ENCODE assay signal across 8 mouse cellular contexts in genomic region chr8:46151202-46152062, GRCm38 (mm10). TPM values are rescaled to one million over a fixed set of nuclear protein-coding genes. Genes with fewer than 3 reads are reported as not detected.
A peak's percentile ranks its signal among the peaks of the same experiment; 100 is the strongest.
DNase-seq lines count a peak whose midpoint lies in the region; ATAC-seq and TF ChIP-seq lines count a peak whose summit lies in the region.

TSS of gene Cfap97 (plus strand) at chr8:46151771.

- peak; percentile 21 for DNase-seq in ovary, postnatal 10 days (ENCODE audit: low spot score)
- no peak for DNase-seq in ovary, adult 18-20 months (ENCODE audit: low spot score)
- DNase-seq in embryo, embryonic 10.5 days (ENCODE audit: low spot score) = peak; percentile 59
- peak; percentile 46 to 64 for DNase-seq in gastrocnemius, postnatal 4 days (ENCODE audit: low spot score in 2 of 2)
- DNase-seq in midbrain, postnatal 0 days (ENCODE audit: low spot score) = peak; percentile 47
- DNase-seq in splenic B cell, adult 2 months (ENCODE audit: low read depth, low spot score) = peak; percentile 40

- no peaks in the 10 kb centered on the region for H3K9me3 ChIP-seq in intestine, embryonic 15.5 days
- no peaks in the 10 kb centered on the region for H3K9me3 ChIP-seq in limb, embryonic 15.5 days
- H3K9me3 ChIP-seq in midbrain, postnatal 0 days (ENCODE audit: low read length) = no peaks in the 10 kb centered on the region

- peak within 1 kb of the TSS; percentile 94 for H3K4me2 ChIP-seq in intestine, embryonic 15.5 days (replicated peaks)
- H3K4me2 ChIP-seq in limb, embryonic 15.5 days = peak within 1 kb of the TSS; percentile 78
- peak within 1 kb of the TSS; percentile 91 for H3K4me2 ChIP-seq in midbrain, postnatal 0 days (ENCODE audit: low read depth, low read length, poor library complexity, severe bottlenecking)

- peak within 1 kb of the TSS; percentile 22; the same call in 1 of the 2 replicates for H3K27ac ChIP-seq in intestine, embryonic 15.5 days
- H3K27ac ChIP-seq in limb, embryonic 15.5 days = peak within 1 kb of the TSS; percentile 64
- H3K27ac ChIP-seq in midbrain, postnatal 0 days (ENCODE audit: low read depth, low read length) = peak within 1 kb of the TSS; percentile 78

- H3K9ac ChIP-seq in intestine, embryonic 15.5 days = peak within 1 kb of the TSS; percentile 76
- H3K9ac ChIP-seq in limb, embryonic 15.5 days = peak within 1 kb of the TSS; percentile 56
- peak within 1 kb of the TSS; percentile 95 for H3K9ac ChIP-seq in midbrain, postnatal 0 days (replicated peaks; ENCODE audit: low read length, poor library complexity, severe bottlenecking)

- no peak for TF ChIP-seq CTCF in midbrain, postnatal 0 days (IDR thresholded peaks at IDR 0.05)

- ATAC-seq in intestine, embryonic 15.5 days = peak; percentile 80
- ATAC-seq in limb, embryonic 15.5 days (ENCODE audit: insufficient number of reproducible peaks, low FRiP score, low TSS enrichment, low read depth) = peak; percentile 64
- peak; percentile 79 for ATAC-seq in midbrain, postnatal 0 days (ENCODE audit: low FRiP score)

- no peaks in the 10 kb centered on the region for H3K36me3 ChIP-seq in intestine, embryonic 15.5 days
- no peaks in the 10 kb centered on the region for H3K36me3 ChIP-seq in limb, embryonic 15.5 days
- no peaks in the 10 kb centered on the region for H3K36me3 ChIP-seq in midbrain, postnatal 0 days (ENCODE audit: insufficient read depth, low read length)
- 0 out of 2 replicates have a peak, but pooled peaks cover 3% of the 10 kb centered on the region for H3K36me3 ChIP-seq in splenic B cell, adult 2 months (ENCODE audit: control insufficient read depth, insufficient read depth, low read length, poor library complexity, severe bottlenecking)

- H3K4me3 ChIP-seq in intestine, embryonic 15.5 days (replicated peaks) = peak within 1 kb of the TSS; percentile 90
- H3K4me3 ChIP-seq in limb, embryonic 15.5 days = peak within 1 kb of the TSS; percentile 70
- peak within 1 kb of the TSS; percentile 90 for H3K4me3 ChIP-seq in midbrain, postnatal 0 days (ENCODE audit: low read depth, low read length)

- under 1% methylated on average over 75 of the region's 75 CpGs for WGBS in intestine, embryonic 15.5 days
- 1% methylated on average over 59 of the region's 75 CpGs for WGBS in limb, embryonic 15.5 days
- 1% methylated on average over 47 of the region's 75 CpGs for WGBS in midbrain, postnatal 0 days

- 0 out of 2 replicates have a peak, but pooled peaks cover 9% of the 10 kb centered on the region for H3K4me1 ChIP-seq in intestine, embryonic 15.5 days (replicated peaks)
- H3K4me1 ChIP-seq in limb, embryonic 15.5 days = peaks cover 17% of the 10 kb centered on the region
- no peaks in the 10 kb centered on the region; the same call in 1 of the 2 replicates for H3K4me1 ChIP-seq in midbrain, postnatal 0 days (ENCODE audit: insufficient read depth, low read length)

- H3K27me3 ChIP-seq in intestine, embryonic 15.5 days (replicated peaks) = no peaks in the 10 kb centered on the region
- peaks cover 2% of the 10 kb centered on the region; the same call in 1 of the 2 replicates for H3K27me3 ChIP-seq in limb, embryonic 15.5 days
- no peaks in the 10 kb centered on the region; the same call in 1 of the 2 replicates for H3K27me3 ChIP-seq in midbrain, postnatal 0 days (ENCODE audit: insufficient read depth, low read length)
- H3K27me3 ChIP-seq in splenic B cell, adult 2 months (ENCODE audit: control insufficient read depth, insufficient read depth, low read length, poor library complexity, severe bottlenecking) = no peaks in the 10 kb centered on the region

RNA-seq across cellular contexts. Expression of gene Cfap97, which starts in this region (rescaled TPM):
- 10 to 100 TPM; 15.9 to 16.7 TPM for total RNA-seq in gastrocnemius, postnatal 4 days (2021)
- polyA plus RNA-seq in intestine, embryonic 15.5 days (2015; fragmentation: Nextera tagmentation; extraction: Ambion mirVana) = 19.7 and 26.9 TPM in 2 replicates
- 26.4 and 27.4 TPM in 2 replicates for polyA plus RNA-seq in limb, embryonic 15.5 days (2015; fragmentation: Nextera tagmentation; extraction: Ambion mirVana)
- total RNA-seq in midbrain, postnatal 0 days (2014; rRNA removed) = 17.7 and 20.8 TPM in 2 replicates
- 27.6 and 32.1 TPM in 2 replicates for polyA plus RNA-seq in midbrain, postnatal 0 days (2015; fragmentation: Nextera tagmentation; extraction: Ambion mirVana)

Comparison
In these comparisons a context has a peak if more than half of its experiments do, and no peak if none do; other contexts are left out.
1. H3K27ac ChIP-seq: peak in every context shown above with its lines; median percentile 78 in midbrain, postnatal 0 days; 64 in limb, embryonic 15.5 days; 22 in intestine, embryonic 15.5 days.